In the genomic region with DNA sequence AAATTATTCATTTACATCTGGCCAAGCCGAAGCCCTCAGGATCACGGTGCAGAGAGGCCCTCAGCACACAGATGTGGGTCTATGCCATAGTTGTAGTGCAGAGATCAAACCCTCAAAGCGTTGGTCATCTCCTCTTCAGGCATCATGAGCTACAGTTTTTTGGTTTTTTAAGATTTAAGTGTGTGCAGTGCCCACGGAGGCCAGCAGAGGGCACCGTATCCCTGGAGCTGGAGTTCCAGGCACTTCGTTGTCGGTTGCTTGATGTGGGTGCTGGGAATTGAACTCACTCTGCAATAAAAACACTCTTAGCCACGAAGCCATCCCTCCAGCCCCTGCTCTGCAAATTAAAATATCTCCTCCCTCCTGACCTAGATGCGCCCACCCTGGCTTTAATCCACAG, we compare ENCODE assay signal across 11 mouse cellular contexts. TPM values are rescaled to one million over a fixed set of nuclear protein-coding genes. Genes with fewer than 3 reads are reported as not detected.
DNase-seq lines count a peak whose midpoint lies in the region; ATAC-seq and TF ChIP-seq lines count a peak whose summit lies in the region.
"Had no signal": no experiment of that assay in that cellular context is flagged by ENCODE, and none has a peak within 500 bp of the region (broad histone marks: within the 10 kb centered on the region; RNA-seq: fewer than 3 reads in every experiment).

No protein-coding gene starts in this region.

- H3K4me1 ChIP-seq in E14TG2a.4 (replicated peaks; ENCODE audit: low read depth, low read length) = peaks cover 31% of the 10 kb centered on the region
- no peaks in the 10 kb centered on the region for H3K4me1 ChIP-seq in embryonic fibroblast, embryonic 13.5 days (ENCODE audit: control insufficient read depth, insufficient read depth, low read length)
- H3K4me1 ChIP-seq: liver, embryonic 15.5 days had no signal

- no peaks in the 10 kb centered on the region for H3K36me3 ChIP-seq in E14TG2a.4 (ENCODE audit: insufficient read depth, low read length)
- H3K36me3 ChIP-seq: liver, embryonic 15.5 days had no signal

- no peak overlapping the region for H3K27ac ChIP-seq in embryonic fibroblast, embryonic 13.5 days (ENCODE audit: insufficient read depth, low read length)
- H3K27ac ChIP-seq: liver, embryonic 15.5 days had no signal

- TF ChIP-seq CTCF in E14TG2a.4 (conservative IDR thresholded peaks at IDR 0.05; ENCODE audit: low read length) = peak; percentile 86
- TF ChIP-seq CTCF in embryonic fibroblast, embryonic 13.5 days (IDR thresholded peaks at IDR 0.05; ENCODE audit: borderline replicate concordance, insufficient read depth, low read length) = peak; percentile 40; the same call in 1 of the 2 replicates

- peak; percentile 54 to 61 for DNase-seq in cerebellum, postnatal 10 days
- DNase-seq in cerebellum, adult 18-20 months = no peak
- DNase-seq in left cerebral cortex, adult 18-20 months (ENCODE audit: low spot score in 2 of 2) = peak; percentile 30 to 43
- no peak for DNase-seq in left cerebral cortex, postnatal 10 days (ENCODE audit: extremely low spot score in 1 of 2, low spot score in 2 of 2)
- DNase-seq in spleen, postnatal 10 days (ENCODE audit: low spot score in 2 of 2) = no peak
- DNase-seq: B cell, adult 2 months had no signal

- TF ChIP-seq POLR2A in embryonic fibroblast, embryonic 13.5 days (IDR thresholded peaks at IDR 0.05; ENCODE audit: low read depth, low read length) = no peak

- ATAC-seq in inflammation-experienced regulatory T-cells, adult 6 months = no peak
- ATAC-seq: forebrain, embryonic 16.5 days had no signal

- peaks cover 5% of the 10 kb centered on the region; the same call in 1 of the 2 replicates for H3K27me3 ChIP-seq in E14TG2a.4 (ENCODE audit: insufficient read depth, low read length)
- H3K27me3 ChIP-seq: liver, embryonic 15.5 days had no signal

- peaks cover 11% of the 10 kb centered on the region for H3K9me3 ChIP-seq in E14TG2a.4 (ENCODE audit: low read length)

- intact Hi-C loops in left cerebral cortex, postnatal 10 days (cut with DNase I) = loop anchor here (10.0 kb wide), 1 partner anchor 876 kb away; no protein-coding TSS in a partner anchor

- no peak overlapping the region for H3K4me3 ChIP-seq in E14TG2a.4 (replicated peaks; ENCODE audit: low read length)
- H3K4me3 ChIP-seq in embryonic fibroblast, embryonic 13.5 days (ENCODE audit: insufficient read depth, low read length) = no peak overlapping the region
- H3K4me3 ChIP-seq: liver, embryonic 15.5 days had no signal

RNA-seq across cellular contexts. Expression of gene Tmem132d, which starts 58.3 kb away (rescaled TPM):
- total RNA-seq in left cerebral cortex, adult 18-20 months (2021) = 10 to 100 TPM; 56.3 to 65.6 TPM
- total RNA-seq in left cerebral cortex, postnatal 10 days (2021) = 10 to 100 TPM; 25.7 to 28.1 TPM
- polyA plus RNA-seq in embryonic fibroblast, embryonic 13.5 days (2011; ENCODE audit: insufficient read length, low read depth, missing spikeins) = not detected in 2 replicates
- not detected for polyA plus RNA-seq in inflammation-experienced regulatory T-cells, adult 6 months (2017; shearing (Covaris generic))
- polyA plus RNA-seq: liver, embryonic 15.5 days had no signal

Comparison
In these comparisons a context has a peak if more than half of its experiments do, and no peak if none do; other contexts are left out.
1. DNase-seq: peak in cerebellum, postnatal 10 days (2 of 2) and left cerebral cortex, adult 18-20 months (2 of 2); none in cerebellum, adult 18-20 months (0 of 2), left cerebral cortex, postnatal 10 days (0 of 2) and spleen, postnatal 10 days (0 of 2).